Mouse (Mus musculus) liver, adult 2 months (tissue): ENCODE measurements around the gene Spint2. TPM values are rescaled to one million over a fixed set of nuclear protein-coding genes. Genes with fewer than 3 reads are reported as not detected.

ENCODE experiments used
- DNase-seq: peaks from one replicate; pipeline ENCODE4 v3.0.0-alpha.2; 2011; ENCODE audit warnings: low read depth, low spot score; ENCODE audit errors: extremely low read depth
- H3K27ac ChIP-seq: fragments of 200-500 bp; replicated peaks from 2 replicates; pipeline ENCODE4 v1.5.1; 2012; ENCODE audit warnings: low read depth, mild to moderate bottlenecking, control low read depth, inconsistent platforms, low read length; ENCODE audit not compliant: insufficient read depth
- H3K27me3 ChIP-seq: fragments of 200-500 bp; 2 replicates; pipeline ENCODE4 v1.6.1; 2012; ENCODE audit warnings: mild to moderate bottlenecking, moderate library complexity, low read length, inconsistent platforms; ENCODE audit not compliant: control insufficient read depth, insufficient read depth
- H3K36me3 ChIP-seq: fragments of 200-500 bp; 2 replicates; pipeline ENCODE4 v1.6.1; 2012; ENCODE audit warnings: low read length, inconsistent platforms; ENCODE audit not compliant: control insufficient read depth, insufficient read depth
- H3K4me1 ChIP-seq: fragments of 200-500 bp; 2 replicates; pipeline ENCODE4 v1.6.1; 2011; ENCODE audit warnings: low read length; ENCODE audit not compliant: control insufficient read depth, insufficient read depth
- H3K4me3 ChIP-seq: fragments of 200-500 bp; 2 replicates; pipeline ENCODE4 v1.5.1; 2011; ENCODE audit warnings: low read depth, mild to moderate bottlenecking, control low read depth, low read length, moderate library complexity; ENCODE audit not compliant: insufficient read depth
- H3K79me2 ChIP-seq: fragments of 200-500 bp; 2 replicates; pipeline ENCODE4 v1.6.1; 2012; ENCODE audit warnings: inconsistent platforms, mild to moderate bottlenecking, low read length, moderate library complexity; ENCODE audit not compliant: control insufficient read depth, insufficient read depth
- H3K9ac ChIP-seq: fragments of 200-500 bp; 2 replicates; pipeline ENCODE4 v1.6.1; 2012; ENCODE audit warnings: low read depth, mild to moderate bottlenecking, control low read depth, inconsistent platforms, low read length
- CTCF ChIP-seq: fragments of 200-500 bp; IDR thresholded peaks from 2 replicates; pipeline ENCODE4 v1.5.1; 2011; ENCODE audit warnings: low read depth, low read length, control low read depth
- POLR2A ChIP-seq: fragments of 200-500 bp; IDR thresholded peaks from 2 replicates; pipeline ENCODE4 v1.6.1; 2011; ENCODE audit warnings: low read length, control low read depth; ENCODE audit not compliant: insufficient read depth; ENCODE audit errors: extremely low read depth
- WGBS: fragments of 180-500 bp; shearing (Covaris S2); methylation state at CpG from one replicate; pipeline ENCODE4 v1.1.7; 2018; 5-methylcytosine and 5-hydroxymethylcytosine counted together
- polyA plus RNA-seq: library from polyadenylated mRNA; depleted of rRNA; stranded (reverse); fragments of >200 nt; gene quantifications from 2 replicates; pipeline ENCODE4 v1.2.3, GENCODE M21; 2012
- total RNA-seq: library from RNA; depleted of rRNA; stranded (reverse); fragments of >200 nt; gene quantifications from 2 replicates; pipeline ENCODE4 v1.2.3, GENCODE M21; 2014

Spint2 gene
- total and polyA plus RNA-seq, 2 experiments, result 24.8 to 120 TPM

DNA sequence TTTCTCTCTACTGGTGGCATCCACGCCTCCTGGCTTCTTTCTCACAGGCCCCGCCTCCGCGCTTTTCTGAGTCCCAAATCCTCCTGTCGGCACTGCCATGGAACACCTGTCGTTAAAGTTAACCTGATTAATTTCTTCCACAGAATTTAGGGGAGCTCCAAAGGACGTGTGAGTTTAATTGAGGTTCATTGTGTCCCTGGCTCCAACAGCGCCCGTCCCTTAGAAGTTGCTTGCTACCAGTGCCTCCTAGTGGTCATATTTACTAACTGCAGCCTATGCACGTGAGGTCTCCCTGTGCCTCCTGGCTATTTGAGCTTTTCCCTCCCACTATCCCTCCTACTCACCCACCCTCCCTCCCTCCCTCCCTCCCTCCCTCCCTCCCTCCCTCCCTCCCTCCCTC, 15.3 kb upstream of the Spint2 start:
- DNase-seq, result peak; percentile 64
- TF ChIP-seq POLR2A (no peak), CTCF (peak; percentile 80)
- WGBS, result 16% methylated on average over 10 of the region's 10 CpGs

DNA sequence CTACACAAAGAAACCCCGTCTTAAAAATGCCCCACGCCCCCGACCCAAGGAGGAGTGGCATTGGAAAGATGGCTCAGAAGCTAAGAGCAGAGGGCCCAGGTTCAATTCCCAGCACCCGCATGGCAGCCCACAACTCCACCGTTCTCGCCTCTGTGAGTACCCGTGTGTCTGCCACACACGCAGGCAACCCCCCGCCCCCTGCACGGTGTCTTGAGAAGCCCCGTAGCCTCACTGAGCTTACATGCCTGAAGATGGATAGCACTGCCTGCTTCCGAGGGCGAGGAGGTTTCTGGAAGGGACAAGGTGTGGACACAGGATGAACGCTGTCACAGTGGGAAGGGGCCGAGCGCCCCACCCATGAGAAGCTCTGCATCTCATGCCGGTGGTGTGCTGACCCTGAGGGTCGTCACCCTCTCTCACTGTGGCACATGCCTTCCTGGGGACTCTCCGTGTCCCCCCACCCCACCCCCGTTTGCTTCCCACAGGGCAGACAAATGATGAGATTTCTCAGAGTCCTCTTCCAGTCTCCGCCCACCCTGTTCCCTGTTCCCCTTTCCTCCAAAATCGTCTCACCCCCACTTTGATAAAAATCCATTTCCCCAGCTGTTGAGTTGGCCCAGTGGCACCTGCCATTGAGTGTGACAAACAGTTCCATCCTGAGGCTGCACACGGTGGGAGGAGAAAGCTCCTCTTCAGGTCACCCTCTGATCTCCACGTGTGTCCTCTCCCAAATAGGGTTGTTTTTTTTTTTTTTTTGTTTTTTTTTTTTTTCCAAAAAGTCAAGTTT, 14.3 kb upstream of the Spint2 start:
- no peaks in the 10 kb centered on the region for H3K27me3 ChIP-seq
- no peaks in the 10 kb centered on the region for H3K79me2 ChIP-seq
- H3K4me3 ChIP-seq, result no peak overlapping the region
- WGBS, result 78% methylated on average over 24 of the region's 24 CpGs
- no peak overlapping the region for H3K9ac ChIP-seq
- peaks cover 2% of the 10 kb centered on the region; the same call in 1 of the 2 replicates for H3K4me1 ChIP-seq
- no peak overlapping the region for H3K27ac ChIP-seq
- no peaks in the 10 kb centered on the region for H3K36me3 ChIP-seq
- TF ChIP-seq CTCF, result no peak
- no peak for TF ChIP-seq POLR2A
- no peak for DNase-seq

More for the DNA sequence above, 15.3 kb upstream of the Spint2 start:
- H3K27me3 ChIP-seq, result no peaks in the 10 kb centered on the region
- H3K4me1 ChIP-seq, result no peaks in the 10 kb centered on the region
- no peak overlapping the region for H3K4me3 ChIP-seq
- H3K27ac ChIP-seq, result no peak overlapping the region
- H3K9ac ChIP-seq, result no peak overlapping the region
- no peaks in the 10 kb centered on the region for H3K36me3 ChIP-seq
- H3K79me2 ChIP-seq, result no peaks in the 10 kb centered on the region

DNA sequence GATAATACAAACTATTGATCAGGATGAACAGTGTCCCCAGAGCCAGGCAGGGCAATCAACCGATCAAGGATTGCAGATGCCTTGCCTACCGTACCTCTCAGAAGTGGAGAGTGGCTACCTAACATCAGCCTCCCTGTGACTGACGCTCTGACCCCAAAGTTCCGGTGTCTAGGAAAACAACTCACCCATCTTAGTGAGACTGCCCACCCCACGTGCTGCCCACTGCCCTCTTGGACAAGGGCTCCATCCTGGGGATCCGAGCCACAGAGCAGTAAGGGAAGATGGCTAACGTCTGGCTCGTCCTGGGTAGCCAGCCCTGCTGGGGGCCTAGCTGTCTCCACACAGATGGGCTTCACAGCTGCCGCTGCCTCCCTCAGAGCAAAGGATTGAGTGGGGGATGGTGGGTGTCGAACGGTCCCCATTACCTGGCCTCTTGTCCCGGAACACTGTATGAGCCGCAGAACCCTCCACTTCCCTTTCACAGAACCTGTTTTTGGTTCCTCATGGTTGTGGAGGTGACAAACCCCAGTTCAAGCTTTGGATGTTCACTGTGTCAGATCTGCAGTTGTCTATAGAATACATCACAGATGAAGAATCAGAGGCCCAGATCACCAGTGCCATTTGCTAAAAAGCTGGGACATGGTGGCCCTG, 12.5 kb upstream of the Spint2 start:
- TF ChIP-seq CTCF (no peak), POLR2A (no peak)
- Histone ChIP-seq H3K36me3 (no peaks in the 10 kb centered on the region), H3K27me3 (no peaks in the 10 kb centered on the region), H3K4me1 (peaks cover 6% of the 10 kb centered on the region), H3K4me3 (no peak overlapping the region), H3K9ac (no peak overlapping the region), H3K27ac (no peak overlapping the region), H3K79me2 (no peaks in the 10 kb centered on the region)
- 78% methylated on average over 13 of the region's 13 CpGs for WGBS
- DNase-seq, result no peak

DNA sequence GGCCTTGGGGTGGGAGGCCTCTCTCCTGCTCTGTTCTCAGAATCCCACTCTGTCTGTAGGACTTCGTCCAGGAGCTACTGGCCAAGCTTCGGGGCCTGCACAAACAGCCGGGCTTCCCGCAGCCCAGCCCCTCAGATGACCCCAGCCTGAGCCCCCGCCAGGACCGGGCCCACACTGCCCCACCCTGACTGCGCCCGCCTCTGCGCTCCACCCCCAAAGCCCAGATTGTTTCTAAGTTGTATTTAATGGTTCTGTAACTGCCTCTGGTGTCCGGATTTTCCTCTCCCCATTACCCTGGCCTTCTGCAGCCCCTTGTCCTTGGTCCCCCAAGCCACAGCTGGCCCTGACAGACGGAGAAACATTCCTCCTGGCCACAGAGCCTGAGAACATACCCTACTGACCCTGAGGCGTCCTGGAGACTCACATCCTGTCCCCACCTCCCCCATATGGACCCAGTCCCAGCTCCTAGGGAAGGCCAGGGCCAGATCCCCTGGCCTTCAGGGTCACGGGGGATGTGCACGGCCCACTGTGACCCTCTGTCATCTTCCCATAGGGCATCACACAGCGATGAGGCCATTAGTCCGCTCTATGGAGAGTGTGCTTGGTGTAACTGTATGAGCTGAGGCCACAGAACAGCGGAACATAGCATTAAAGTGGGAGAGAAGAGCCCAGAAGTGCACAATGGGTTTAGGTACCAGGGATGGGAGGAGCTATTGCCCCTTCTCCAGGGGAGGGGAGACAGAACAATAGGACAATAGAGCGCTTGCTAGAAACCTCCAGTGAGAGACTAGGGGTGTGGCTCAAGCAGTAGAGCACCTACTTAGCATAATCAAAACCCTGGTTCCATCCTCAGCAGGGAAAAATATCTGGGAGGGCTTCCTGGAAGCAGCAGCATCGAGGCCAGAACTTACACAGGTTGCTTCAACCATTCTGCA, 11.7 kb upstream of the Spint2 start:
- Histone ChIP-seq H3K4me3 (no peak overlapping the region), H3K27ac (peak overlapping the region; percentile 31), H3K36me3 (no peaks in the 10 kb centered on the region), H3K9ac (no peak overlapping the region), H3K4me1 (peaks cover 6% of the 10 kb centered on the region), H3K79me2 (no peaks in the 10 kb centered on the region), H3K27me3 (no peaks in the 10 kb centered on the region)
- 72% methylated on average over 19 of the region's 19 CpGs for WGBS
- TF ChIP-seq POLR2A, result no peak
- no peak for DNase-seq

DNA sequence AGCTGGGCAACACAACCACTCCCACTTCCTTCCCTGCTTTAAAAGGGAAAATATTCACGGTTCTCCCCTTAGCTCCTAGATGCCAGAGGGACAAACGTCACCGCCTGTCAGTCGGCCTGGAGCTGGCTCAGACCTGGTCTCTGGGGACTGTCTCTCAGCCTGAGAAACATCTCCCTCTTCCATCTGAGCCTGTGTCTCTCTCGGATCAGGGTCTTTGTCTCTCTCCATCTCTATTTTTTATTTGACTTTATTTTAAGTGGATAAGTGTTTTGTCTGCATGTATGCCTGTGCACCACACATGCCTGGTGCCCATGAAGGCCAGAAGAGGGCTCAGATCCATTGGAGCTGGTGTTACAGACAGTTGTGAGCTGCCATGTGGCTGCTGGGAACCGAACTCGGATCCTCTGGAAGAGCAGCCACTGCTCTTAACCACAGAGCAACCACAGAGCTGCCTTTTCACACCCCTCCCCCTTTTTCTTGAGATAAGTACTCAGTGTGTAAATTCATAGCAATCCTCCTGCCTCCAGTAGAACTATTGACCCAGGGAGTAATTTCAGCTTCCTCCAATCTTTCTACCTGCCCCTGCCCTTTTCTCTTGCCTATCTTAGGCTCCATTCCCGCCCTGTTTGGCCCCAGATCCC, 10.9 kb upstream of the Spint2 start:
- Histone ChIP-seq H3K4me1 (peaks cover 6% of the 10 kb centered on the region), H3K79me2 (no peaks in the 10 kb centered on the region), H3K4me3 (no peak overlapping the region), H3K27me3 (no peaks in the 10 kb centered on the region), H3K27ac (peak overlapping the region; percentile 30), H3K9ac (no peak overlapping the region), H3K36me3 (no peaks in the 10 kb centered on the region)
- TF ChIP-seq POLR2A (no peak), CTCF (no peak)
- no peak for DNase-seq
- 77% methylated on average over 8 of the region's 8 CpGs for WGBS
